Mouse (Mus musculus) lung, postnatal 25 days (tissue): ENCODE results near the gene Rilpl1.
"Not testable (repeated sequence)": the region's sequence is repeated elsewhere in the genome, so short reads cannot be mapped to it uniquely, and the experiment has no call there.

Experiments used
- DNase-seq: peaks from one replicate; pipeline ENCODE4 v3.0.0; 2022; ENCODE audit warnings: low spot score

Rilpl1 gene

DNA sequence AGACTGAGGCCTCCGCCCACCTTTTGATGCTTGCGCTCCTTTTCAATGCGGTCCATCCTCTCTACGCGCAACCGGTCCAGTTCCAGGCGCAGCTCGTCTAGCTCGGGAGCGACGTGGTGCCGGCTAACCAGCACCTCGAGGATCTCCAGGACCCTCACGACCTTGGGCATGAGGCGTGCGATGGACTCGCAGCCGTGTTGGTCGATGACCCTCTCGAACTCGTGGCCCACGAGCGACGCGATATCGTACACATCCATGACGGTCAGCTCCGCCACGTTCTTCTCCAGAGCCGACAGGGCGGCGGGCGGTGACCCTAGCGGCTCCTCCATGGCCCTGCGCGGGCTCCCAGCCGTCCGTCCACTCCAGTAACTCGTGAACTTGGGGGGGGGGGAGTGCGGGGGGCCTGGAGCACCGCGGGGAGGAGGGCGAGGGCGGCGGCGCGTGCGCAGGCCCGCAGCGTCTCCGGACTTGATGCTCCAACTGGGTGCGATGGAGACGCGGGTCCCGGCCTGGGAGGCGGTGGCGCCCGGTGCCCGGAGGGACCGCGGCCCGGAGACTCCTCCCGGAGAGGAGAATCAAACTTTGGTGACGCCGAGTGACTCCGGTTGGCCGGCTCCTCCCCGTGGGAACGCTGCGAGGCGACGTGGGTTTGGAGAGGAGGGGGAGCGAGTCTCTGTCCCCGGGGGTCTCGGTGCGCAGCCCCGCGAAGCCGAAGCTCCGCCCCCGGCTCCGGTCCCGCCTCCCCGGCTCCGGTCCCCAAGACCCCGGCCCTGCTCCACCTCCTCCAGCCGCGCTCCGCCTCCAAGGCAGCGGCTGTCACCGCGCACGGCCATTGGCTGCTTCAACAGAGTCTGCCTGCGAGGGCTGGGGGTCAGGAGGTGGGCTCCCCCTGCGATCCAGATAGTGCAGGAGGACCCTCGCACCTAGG lies at the start of gene Rilpl1:
Gene Rilpl1, minus strand, starts transcription at position 737 of the 928 bp plus-strand sequence.
- DNase-seq: peak; percentile 81

- DNase-seq: peak; percentile 92
Observed at GRCm38 (mm10) chr5:124578633-124579317, 47.6 kb upstream of the Rilpl1 start, which contains the start of the genes Eif2b1 and Gtf2h3. Gene Eif2b1 (minus strand): TSS chr5:124579131. Gene Gtf2h3 (plus strand): TSS chr5:124579140.

GRCm38 (mm10) chr5:124575467-124575866 lies 44.3 kb upstream of the Rilpl1 start:
- DNase-seq: no peak

DNA sequence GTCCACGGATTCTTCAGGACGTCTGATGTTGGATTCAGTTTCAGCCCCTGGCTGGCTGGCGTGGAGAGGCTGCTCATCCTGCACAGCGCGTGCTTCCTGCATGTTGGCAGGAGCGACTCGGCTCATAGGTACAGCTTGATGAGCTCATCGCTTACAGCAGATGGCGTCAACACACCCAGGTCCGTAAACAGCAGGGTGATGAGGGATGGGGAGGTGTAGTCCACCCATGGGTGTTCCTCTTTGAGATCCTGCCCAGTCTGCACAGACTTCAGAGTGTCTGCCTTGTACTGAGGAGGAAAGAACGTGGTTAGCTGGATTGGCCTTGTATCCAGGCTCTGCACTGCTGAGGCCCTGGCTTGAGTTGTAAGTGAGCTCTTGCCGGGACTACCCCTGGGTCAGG lies 39.9 kb upstream of the Rilpl1 start:
- DNase-seq: no peak

GRCm38 (mm10) chr5:124555145-124555544 lies 24.0 kb upstream of the Rilpl1 start:
- DNase-seq: no peak

DNA sequence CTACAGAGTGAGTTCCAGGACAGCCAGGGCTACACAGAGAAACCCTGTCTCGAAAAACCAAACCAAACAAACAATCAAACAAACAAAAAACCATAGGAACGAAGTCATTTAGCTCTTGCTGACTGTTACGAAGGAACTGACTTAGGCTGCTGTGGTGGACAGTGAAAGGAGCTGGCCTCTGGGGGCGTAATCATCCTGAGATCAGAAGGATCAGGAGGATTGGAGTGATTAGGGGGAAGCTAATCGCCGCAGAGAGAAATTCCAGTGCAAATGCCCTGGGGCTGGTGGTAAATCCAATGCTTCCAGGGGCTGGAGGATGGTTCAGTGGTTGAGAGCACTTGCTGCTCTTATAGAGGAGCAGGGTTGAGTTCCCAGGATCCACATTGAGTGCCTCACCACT lies 22.4 kb upstream of the Rilpl1 start:
- no peak for DNase-seq

- DNase-seq: peak; percentile 93
Observed at GRCm38 (mm10) chr5:124552558-124553307, 21.5 kb upstream of the Rilpl1 start, which contains the start of gene Ddx55. Gene Ddx55 (plus strand): TSS chr5:124552864.

- no peak for DNase-seq
Observed at GRCm38 (mm10) chr5:124552094-124552472, 20.9 kb upstream of the Rilpl1 start.

DNA sequence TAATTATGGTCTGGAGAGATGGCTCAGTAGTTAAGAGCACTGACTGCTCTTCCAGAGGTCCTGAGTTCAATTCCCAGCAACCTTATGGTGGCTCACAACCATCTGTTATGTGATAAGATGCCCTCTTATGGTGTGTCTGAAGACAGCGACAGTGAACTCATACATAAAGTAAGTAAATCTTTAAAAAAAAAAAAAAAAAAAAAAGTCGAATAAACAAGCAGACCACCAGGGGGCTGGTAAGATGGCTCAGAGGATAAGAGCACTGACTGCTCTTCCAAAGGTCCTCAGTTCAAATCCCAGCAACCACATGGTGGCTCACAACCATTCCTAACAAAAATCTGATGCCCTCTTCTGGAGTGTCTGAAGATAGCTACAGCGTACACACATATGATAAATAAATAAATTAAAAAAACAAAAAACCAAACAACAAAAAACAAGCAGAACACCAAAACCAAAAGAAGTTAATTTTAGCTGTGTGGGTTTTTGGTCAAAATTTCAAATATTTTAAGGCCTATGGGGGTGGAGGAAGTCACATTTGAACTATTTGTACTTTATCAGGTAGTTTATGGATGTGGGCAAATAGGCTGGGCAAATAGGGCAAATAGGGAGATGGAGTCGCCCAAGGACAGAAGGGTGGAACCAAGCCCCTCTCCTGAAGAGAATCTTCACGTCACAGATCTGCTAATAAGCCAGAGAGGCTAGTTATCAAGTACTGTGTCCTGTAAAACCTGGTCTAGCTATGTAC lies 20.3 kb upstream of the Rilpl1 start:
- not testable (repeated sequence) for DNase-seq

DNA sequence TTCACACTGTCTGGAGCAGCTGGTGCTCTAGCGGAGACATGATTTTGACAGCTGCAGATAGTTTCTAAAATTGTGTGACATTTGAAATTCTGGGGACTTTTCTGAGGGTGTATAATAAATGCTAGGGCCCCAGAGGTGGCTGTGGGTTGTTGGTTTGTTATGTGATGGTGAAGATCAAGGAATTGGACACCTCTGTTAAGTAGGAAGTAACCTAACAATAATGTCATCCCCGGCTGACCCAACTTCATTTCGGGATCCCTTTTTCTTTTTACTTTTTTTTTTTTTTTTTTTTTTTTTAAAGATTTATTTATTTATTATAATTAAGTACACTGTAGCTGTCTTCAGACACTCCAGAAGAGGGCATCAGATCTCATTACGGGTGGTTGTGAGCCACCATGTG lies 19.5 kb upstream of the Rilpl1 start:
- not testable (repeated sequence) for DNase-seq

DNA sequence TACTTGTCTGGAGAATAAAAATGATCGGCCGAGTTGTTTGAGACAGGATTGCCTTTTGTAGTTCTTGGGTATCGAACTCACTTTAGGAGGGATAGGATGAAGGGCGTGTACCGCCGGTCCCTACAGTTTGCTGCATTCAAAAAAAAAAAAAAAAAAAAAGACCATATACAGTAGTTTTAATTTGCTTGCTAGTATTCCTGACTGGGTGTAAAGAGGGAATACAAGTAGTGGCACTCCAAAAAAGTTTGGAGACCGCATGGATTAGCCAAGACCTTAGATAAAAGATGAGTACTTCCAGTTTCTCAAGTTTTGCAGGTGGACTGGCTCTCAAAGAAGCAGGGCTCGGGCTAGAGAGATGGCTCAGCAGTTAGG lies 10.4 kb upstream of the Rilpl1 start:
- no peak for DNase-seq

DNA sequence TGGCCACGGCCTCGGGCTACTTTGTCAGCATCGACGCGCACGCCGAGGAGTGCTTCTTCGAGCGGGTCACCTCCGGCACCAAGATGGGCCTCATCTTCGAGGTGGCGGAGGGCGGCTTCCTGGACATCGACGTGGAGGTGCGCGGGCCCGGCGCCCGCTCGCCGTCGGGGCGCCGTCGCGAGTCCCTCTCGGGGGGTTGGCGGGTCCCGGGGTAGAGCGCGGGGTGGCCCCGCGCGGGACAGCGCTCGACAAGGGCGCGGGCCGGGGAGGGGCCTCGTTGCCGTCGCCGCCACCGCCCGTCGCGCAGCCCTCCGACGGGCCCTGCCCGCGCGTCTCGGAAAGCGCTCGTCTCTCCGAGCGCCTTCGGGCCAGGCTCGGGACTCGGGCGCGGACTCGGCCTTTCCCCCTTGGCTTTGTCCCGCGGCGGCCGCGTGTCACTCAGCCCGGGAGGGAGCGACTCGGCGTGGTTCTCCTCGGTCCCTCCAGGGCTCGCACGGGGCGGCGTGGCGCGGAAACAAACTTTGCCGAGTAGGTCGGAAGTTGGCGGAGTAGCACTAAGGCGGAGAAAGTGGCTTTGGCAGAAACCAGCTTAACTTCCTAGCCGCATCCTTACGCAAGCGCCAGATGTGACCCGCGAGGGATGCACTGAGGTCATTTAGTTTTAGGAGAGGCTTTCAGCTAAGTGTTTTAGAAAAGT lies 9.9 kb upstream of the Rilpl1 start:
- peak; percentile 64 for DNase-seq

DNA sequence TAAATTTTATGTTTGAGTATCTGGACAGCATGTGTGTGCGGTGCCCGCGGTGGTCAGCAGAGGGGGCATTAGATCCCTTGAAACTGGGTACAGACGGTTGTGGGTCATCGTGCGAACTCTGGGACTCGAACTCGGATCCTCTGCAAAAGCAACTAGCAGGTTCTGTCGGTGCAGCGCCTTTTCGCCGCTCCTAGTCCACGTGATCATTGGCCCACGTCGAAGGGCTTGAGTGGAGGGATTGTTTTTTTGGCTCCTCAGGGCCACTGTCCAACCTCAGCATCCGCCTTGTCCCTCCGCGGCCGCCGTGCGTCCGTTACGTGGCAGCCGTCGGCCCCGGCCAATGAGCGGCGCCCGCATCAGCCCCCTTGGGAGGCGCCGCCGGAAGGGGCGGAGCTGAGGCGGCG lies 9.2 kb upstream of the Rilpl1 start, which contains the start of gene Tmed2:
Gene Tmed2, plus strand, starts transcription at position 313 of the 404 bp plus-strand sequence.
- peak; percentile 97 for DNase-seq

- no peak for DNase-seq
Observed at GRCm38 (mm10) chr5:124539905-124540304, 8.7 kb upstream of the Rilpl1 start.

DNA sequence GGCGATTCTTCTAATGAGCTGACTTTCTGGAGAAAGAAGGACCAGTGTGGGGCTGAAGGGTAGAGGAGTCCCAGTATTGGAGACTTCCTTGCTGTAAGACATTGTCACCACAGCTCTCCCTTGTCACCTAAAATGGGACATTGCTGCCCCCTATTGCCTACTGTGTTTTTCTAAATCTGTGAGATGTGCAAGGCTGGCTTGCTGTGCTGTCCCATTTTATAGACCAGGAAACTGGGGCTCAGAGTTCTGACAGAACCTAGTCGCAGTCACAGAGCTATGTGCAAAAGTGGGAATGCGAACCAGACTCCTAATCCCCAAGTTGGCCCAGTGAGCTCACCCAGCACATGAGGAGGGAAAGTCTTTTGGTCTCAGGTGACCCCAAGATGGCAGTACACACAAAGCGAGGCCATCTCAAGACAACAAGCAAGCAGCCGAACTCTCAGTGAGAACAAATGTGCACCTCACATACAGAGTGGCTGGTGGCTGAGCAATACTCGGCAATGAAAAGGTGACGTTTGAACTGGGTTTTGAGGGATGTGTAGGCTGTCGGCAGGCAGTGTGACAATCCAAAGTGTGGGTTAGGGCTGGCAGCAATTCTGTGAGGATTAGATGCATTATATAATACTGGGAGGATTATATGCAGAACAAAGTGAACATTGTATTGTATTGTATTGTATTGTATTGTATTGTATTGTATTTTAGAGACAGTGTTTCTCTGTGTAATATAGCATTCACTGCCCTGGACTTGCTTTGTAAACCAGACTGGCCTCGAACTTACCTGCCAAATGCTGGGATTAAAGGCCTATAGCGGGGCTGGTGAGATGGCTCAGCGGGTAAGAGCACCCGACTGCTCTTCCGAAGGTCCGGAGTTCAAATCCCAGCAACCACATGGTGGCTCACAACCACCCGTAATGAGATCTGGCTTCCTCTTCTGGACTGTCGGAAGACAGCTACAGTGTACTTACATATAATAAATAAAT lies 7.9 kb upstream of the Rilpl1 start:
- peak; percentile 85 for DNase-seq

DNA sequence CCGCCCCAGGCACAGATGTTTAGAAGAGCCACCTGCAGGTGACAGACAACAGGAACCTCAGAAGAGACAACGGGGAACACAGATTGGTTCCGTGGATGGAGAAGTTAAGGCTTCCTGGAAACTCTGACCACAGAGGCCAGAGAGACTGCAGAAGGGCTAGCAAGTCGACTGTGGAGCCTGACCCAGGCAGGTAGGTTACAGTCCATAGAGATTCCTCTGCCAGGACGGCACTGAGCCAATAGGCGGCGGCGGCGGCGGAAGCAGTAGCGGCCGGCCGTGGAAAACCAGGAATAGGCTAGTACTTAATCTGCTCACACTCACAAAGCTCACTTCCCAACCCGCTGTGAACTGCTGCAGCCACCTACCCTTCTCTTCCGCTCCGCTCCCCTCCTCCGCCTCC lies 5.6 kb upstream of the Rilpl1 start:
- peak; percentile 61 for DNase-seq

DNA sequence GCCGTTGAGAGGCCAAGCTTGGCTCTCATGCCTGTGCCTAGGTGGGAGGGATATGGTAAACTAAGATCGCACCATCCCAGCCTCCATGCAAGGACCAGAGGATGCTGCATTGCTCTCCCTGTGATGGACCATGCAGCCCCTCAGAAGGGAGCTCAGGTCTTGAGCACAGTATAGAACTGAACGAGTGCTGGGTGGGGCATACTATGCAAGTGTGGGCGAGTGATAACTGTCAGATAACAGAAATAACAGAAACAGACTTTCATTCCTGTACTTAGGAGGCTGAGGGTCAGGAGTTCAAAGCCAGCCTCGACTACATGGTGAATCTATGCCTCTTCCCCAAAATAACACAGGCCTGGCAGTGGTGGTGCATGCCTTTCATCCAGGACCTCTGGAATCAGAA lies 3.8 kb upstream of the Rilpl1 start:
- no peak for DNase-seq

- DNase-seq: no peak
Observed at GRCm38 (mm10) chr5:124532451-124532850, 1.3 kb upstream of the Rilpl1 start.

- no peak for DNase-seq
Observed at GRCm38 (mm10) chr5:124531583-124531930, 366 bp upstream of the Rilpl1 start.

- no peak for DNase-seq
Observed at GRCm38 (mm10) chr5:124529697-124530096, 1.5 kb downstream of the Rilpl1 start.
